Mouse (Mus musculus) c-Kit-negative CD71-positive TER-119-positive erythroid progenitor cells, embryonic 14.5 days (primary cell): Measurements from ENCODE around the gene Zfp619.
"Not testable (repeated sequence)": the region's sequence is repeated elsewhere in the genome, so short reads cannot be mapped to it uniquely, and the experiment has no call there.

Source experiments
- DNase-seq: peaks from one replicate; pipeline ENCODE4 v3.0.0-alpha.2; 2013; ENCODE audit warnings: low read depth, low spot score

The Zfp619 gene

DNA sequence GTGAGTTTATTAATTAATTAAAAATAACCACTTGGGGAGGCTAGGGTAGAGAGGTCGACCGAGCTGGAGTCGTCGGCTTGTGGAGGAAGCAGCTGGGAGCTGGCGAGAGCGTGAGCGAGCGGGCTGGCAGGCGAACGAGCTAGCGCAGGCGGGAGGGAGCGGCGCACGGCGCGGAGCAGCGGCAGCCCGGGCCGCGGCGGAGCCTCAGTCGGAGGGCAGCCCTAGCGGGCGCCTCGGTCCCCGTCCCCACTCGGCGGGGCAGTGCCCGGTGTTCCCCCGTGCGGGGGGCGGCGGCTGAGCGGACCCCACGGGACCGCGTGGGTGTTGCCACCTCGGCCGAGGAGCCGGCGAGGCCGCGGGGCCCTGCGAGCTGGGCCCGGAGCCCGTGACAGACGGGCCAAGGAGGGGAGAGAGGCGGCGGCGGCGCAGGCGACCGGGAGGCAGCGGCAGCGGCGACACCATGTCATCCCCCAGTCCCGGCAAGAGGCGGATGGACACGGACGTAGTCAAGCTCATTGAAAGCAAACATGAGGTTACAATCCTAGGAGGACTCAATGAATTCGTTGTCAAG lies 71.0 kb downstream of the Zfp619 start:
- DNase-seq, result not testable (repeated sequence)

DNA sequence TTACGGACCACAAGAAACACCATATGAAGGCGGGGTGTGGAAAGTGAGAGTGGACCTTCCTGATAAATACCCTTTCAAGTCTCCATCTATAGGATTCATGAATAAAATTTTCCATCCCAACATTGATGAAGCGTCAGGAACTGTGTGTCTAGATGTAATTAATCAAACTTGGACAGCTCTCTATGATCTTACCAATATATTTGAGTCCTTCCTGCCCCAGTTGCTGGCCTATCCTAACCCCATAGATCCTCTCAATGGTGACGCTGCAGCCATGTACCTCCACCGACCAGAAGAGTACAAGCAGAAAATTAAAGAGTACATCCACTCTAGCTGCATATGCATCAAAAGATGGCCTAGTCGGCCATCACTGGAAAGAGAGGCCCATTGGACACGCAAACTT lies 71.5 kb downstream of the Zfp619 start:
- DNase-seq, result not testable (repeated sequence)
